Comparison of ENCODE assay signal across 14 mouse cellular contexts in the genomic region with DNA sequence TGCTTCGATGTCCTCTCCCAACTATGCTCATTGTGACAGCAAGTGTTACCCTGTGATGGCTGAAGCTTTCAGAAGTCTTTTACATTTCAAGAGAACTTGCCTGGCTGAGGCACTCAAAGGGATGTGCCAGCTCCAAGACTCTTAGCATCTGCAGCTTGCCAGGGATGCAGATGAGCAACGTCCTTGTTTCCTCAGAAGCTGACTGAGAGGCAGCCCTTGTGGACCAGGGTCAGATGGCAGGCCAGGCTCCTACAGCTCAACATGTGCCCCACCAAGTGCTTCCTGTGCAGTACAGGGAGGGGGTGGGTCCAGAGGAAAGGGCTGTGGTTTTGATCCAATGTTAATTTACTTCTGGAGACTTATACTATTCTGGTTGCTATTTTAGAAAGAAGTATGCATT.
"Had no signal": no experiment of that assay in that cellular context is flagged by ENCODE, and none has a peak within 500 bp of the region (broad histone marks: within the 10 kb centered on the region; RNA-seq: fewer than 3 reads in every experiment).

No protein-coding gene starts in this region.

- H3K27me3 ChIP-seq: limb, embryonic 12.5 days; liver, embryonic 13.5 days; lung, embryonic 15.5 days; megakaryocyte, embryonic 14.5 days; midbrain, embryonic 15.5 days had no signal

- H3K4me2 ChIP-seq: limb, embryonic 12.5 days; liver, embryonic 13.5 days; lung, embryonic 15.5 days; midbrain, embryonic 15.5 days had no signal

- H3K36me3 ChIP-seq: limb, embryonic 12.5 days; liver, embryonic 13.5 days; lung, embryonic 15.5 days; midbrain, embryonic 15.5 days had no signal

- H3K27ac ChIP-seq: limb, embryonic 12.5 days; liver, embryonic 13.5 days; lung, embryonic 15.5 days; macrophage; midbrain, embryonic 15.5 days; stomach, postnatal 0 days had no signal

- H3K9ac ChIP-seq: limb, embryonic 12.5 days; liver, embryonic 13.5 days; liver, postnatal 0 days; lung, embryonic 15.5 days; midbrain, embryonic 15.5 days had no signal

- H3K9me3 ChIP-seq: limb, embryonic 12.5 days; liver, embryonic 13.5 days; lung, embryonic 15.5 days; megakaryocyte, embryonic 14.5 days; midbrain, embryonic 15.5 days had no signal

- H3K4me1 ChIP-seq: liver, embryonic 13.5 days; lung, embryonic 15.5 days; megakaryocyte, embryonic 14.5 days; midbrain, embryonic 15.5 days had no signal

- DNase-seq: kidney, postnatal 10 days; kidney, postnatal 4 days; liver; liver, embryonic 13.5 days; liver, postnatal 0 days; lung, postnatal 14 days; right cerebral cortex, postnatal 14 days; thymus, postnatal 4 days had no signal

- ATAC-seq: liver, postnatal 0 days; midbrain, embryonic 15.5 days had no signal

- H3K4me3 ChIP-seq: limb, embryonic 12.5 days; liver, embryonic 13.5 days; lung, embryonic 15.5 days; megakaryocyte, embryonic 14.5 days; midbrain, embryonic 15.5 days had no signal
